Mouse (Mus musculus) urinary bladder, adult 18-20 months (tissue): ENCODE measurements around the gene Tnfrsf1b.

Experiments used
- DNase-seq, 2 experiments: peaks; one replicate each; pipeline ENCODE4 v3.0.0; 2022; ENCODE audit warnings: low spot score in 2 of 2, mixed read lengths in 2 of 2

The Tnfrsf1b gene

DNA sequence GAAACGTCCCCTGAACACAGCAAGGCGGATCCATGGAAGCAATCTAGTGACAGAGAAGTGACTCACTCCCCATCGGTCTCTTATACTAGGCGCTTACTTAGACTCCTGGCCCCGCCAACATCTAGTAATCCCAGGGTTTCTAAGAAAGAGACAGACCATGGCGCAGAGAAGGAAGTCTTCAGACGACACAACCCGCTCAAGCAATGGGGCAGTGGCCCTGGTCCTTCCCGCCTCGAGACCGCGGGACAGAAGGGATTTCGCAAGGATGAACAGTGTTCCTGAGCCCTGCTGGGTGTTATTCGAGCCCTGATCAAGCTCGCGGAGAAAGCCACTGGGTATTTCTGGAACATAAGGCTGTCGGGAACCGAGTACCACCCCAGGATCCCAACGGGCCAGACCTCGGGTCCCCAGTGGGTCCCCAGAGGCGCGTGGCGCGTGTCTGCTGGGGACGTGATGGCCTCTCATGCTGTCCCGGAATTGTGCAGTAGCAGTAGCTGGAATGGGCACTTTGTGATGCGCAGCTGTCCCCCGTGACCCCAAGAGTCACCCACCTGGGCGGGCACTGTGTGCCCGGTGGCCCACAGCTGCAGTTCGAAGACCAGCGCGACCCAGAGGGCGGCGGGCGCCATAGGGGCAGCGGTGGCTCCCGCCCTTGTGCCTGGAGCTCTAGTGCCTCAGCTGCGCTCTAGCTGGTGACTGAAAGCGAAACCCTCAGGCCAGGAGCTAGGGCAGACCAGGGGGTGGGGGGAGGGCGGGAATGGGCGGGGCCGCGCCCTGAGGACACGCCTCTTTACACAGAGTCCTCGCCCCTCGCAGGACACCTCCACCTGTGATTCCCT lies at the start of gene Tnfrsf1b:
Tnfrsf1b (minus strand) TSS at position 698 of the 839 bp plus-strand sequence.
- DNase-seq = peak; percentile 45 to 50

DNA sequence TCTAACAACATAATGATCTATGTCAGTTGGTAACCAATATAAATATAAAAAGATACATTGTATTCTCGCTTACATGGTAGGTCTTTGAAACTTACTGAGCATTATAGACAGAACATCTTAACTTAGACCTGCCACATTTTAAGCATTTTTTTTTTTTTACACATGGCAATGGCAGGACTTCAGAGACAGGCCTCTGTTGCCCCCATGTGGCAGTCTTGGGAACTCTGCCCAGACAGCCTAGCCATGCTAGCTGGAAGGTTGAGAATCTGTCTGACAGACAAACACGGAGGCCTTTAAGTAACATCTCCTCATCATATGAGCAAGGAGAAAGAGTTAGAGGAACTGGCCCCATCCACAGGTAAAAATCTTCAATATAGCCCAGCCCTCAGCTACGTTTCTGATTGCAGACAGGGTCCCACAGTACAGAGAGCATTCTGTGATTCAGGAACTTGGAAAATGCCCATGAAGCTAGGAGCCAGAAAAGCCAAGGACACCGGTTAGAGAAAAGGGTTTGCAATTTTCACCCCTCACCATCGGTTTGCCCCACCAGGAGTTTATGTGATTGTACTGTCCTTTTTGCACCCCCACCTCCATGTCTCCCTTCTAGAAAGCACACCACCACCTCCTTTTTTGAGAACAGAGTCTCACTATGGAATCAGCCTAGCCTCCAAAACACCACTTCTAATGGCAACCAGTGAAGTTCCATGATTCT lies 49.1 kb upstream of the Tnfrsf1b start:
- DNase-seq = peak in 1 of 2 experiments; percentile 28

DNA sequence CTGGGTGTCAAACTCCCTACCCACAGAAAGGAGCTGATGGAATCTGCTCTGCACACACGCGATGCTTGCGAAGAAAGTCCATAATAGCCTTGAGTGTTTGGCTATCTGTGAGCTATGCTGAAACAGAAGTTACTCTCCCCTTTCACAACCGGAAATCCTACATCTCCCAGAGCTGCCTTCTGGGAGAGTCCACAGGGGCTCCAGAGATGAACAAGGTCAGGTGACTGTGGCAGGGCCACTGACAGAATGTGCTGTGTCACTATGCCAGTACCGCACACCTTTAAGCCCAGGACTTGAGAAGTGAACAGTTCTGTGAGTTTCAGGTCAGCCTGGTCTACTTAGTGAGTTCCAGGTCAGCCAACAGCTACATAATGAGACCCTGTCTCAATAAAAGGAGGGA lies 47.9 kb upstream of the Tnfrsf1b start:
- no peak for DNase-seq

DNA sequence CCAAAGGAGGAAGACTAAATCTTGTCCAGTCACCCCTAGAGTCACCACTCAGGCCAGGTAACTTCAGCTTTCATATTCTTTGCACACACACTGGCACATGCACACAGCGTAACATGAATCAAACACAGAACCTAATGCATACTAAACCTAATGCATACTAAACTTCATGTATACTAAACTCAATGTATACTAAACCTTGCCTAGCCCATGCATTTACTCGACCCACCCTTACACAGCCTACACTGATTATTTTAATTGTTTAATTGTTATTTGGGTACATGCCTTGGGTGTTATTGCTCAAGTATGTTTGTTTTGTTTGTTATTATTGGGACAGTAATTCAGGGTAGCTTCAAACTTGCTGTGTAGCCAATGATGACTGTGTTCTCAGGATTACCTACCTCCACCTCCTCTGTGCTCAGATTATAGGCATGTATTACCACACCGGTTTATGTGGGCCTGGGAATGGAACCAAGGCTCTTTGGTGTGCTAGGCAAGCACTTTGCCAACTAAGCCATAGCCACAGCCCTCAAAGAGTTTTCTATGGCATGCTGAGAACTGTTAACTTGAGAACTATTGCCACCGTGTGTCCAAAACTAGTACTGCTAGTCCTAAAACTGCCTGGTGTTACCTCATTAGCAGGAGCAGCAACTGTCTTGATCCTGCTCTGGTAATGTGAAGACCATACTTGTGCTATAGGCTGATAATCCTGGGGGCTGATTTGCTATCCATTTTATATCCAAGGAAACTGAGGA lies 39.9 kb upstream of the Tnfrsf1b start:
- DNase-seq = peak; percentile 36 to 45

DNA sequence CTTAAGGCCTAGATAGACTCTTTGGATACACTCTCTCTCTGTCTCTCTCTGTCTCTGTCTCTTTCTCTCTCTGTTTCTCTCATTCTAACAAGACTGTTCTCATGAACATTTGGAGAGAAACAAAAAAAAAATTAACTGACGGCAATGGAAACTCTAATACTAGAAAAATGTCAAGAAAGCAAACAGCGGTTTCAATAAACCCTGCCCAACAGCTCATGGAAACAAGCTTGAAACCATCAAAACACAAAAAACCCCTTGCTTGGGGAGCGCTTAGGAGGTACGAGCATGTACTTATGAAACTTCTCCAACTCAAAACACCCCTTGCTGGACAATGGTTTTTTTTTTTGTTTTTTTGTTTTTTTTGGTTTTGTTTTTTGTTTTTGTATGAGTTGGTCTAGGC lies 38.0 kb upstream of the Tnfrsf1b start:
- DNase-seq = no peak

DNA sequence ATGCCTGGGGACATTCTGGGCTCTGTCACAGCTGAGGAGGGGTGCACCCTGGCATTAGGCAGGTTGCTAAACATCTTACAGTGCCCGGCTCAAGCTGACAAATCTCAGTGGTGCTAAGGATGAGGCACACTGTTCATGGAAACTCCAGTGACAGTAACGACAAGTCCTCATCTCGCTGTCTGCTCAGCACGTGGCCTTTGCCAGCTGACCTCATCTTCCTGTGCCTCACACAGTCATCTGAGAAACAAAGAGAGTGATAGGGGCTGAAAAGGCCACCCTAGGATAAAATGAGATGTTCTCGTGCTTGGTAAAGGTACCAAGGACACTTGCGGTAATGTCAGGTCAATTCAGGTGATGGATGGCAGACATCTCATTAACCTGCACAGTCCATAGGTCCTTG lies 36.8 kb upstream of the Tnfrsf1b start:
- no peak for DNase-seq

DNA sequence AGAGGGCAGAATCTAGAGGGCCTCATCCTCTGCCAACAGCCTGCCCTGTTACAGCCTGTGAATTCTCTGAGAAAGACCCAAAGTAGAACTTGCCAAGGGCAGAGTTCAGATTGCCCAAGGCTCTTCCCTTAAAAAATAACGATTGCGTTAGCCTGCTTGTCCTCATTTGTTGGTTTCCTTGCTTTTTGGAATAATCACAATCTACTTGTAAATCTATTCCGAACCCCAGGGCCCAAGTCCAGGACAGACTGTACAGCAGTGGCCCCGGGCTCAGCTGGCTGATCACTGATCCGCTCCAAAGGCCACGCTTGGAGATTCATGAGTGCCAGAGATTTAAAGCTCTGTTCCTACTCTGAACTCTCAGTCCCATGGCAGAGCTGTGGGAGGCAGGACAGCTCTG lies 34.3 kb upstream of the Tnfrsf1b start:
- peak in 1 of 2 experiments; percentile 29 for DNase-seq

DNA sequence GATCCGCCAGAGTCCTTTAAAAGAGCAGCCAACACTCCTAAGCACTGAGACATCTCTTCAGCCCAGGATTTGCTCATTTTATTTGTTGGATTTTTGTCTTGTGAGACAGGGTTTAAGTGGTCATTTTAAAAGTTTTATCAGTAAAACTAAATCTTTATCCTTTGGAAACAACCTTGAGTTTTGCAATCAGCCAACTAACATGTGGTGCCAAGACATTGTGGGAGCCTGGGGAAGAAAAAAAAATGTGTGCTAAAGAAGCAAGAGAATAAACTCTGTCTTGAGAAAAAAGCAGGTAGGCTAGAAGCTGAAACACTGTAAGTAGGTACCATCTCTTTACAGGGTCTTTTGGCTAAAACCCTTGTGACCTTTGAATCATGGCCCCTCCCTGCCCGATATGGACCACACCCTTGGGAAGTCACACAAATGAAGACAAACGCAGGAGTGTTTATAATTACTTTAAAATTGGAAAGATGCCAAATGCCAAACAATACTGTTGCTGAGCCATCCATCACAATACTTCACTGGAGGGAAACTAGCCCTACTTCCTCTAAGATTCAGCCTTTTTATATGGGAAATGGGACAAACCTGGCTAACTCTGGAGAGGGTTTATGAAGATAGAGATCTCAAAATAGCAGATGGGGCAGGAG lies 32.2 kb upstream of the Tnfrsf1b start:
- no peak for DNase-seq

DNA sequence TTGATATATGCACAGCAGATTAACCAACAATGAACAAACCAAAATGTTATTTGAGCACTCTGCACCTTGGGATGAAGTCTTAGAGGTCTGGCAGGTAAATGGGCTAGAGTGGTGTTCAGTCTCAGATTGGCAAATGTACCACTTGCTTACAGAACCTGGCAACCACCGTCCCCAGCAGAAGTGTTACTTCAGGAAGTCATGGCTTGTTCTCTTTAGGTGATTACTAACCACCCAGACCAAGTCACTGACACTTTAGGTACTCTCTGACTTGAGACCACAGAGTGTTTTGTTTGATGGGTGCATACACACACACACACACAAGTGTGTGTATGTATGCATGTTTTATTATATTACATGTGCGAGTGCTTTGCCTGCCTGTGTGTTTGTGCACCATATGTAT lies 31.6 kb upstream of the Tnfrsf1b start:
- DNase-seq = no peak

DNA sequence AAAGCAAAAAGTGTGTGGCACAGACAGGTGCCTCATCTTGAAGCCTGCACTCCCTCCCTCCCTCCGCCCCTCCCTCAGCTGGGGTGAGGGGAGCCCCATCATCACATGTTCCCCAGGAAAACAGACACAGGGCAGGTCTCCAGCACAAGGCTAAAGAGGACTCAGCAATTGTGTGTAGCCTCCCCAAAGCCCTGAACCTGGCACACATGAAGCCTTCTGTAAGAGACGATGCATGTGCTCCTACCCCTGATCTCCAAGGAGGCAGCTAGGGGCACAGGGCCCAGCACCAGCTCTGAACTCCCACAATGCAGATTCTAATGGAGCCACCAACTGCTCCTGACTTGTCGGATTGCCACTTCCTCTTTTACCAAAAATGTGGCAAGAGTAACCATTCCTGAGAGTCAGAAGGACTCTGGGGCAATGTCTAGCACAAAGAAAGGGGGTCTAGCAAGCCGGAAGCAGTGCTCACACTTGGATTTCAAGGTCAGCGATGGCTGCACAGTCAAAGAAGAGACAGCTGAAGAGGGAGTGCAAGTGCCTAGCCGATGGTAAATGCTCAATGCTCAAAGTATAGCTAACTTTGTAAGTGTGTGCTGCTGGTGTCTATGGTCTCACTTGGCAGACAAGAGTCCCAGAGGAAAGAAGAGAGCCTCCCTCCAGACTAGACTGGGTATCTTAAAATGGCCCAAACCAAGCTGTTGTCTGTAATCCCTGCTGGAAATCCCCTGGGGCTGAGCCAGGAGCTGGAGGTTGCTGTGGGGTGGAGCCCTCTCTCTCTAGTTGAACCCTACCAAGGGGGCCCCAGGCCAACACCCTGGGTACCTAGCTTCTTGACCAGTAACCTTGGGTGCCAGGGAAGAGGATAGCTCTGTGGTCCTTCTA lies 29.9 kb upstream of the Tnfrsf1b start:
- no peak for DNase-seq

DNA sequence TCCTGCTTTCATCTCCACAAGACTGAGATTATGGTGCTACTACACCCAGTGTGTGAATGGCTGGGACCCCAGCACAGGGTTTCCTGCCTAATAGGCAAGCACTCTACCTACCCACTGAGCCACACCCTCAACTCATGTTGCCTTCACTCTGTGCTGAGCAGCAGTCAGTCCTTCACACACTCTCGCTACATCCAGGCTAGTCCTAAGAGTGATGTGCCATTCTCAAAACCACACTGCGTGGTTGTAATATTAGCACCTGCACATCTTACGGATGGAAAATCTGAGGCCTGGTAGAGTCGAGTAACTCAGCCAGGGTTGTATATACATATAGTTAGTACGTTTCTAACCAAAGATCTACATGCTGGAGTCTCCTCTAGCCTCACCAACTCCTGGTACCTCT lies 28.2 kb upstream of the Tnfrsf1b start:
- no peak for DNase-seq

DNA sequence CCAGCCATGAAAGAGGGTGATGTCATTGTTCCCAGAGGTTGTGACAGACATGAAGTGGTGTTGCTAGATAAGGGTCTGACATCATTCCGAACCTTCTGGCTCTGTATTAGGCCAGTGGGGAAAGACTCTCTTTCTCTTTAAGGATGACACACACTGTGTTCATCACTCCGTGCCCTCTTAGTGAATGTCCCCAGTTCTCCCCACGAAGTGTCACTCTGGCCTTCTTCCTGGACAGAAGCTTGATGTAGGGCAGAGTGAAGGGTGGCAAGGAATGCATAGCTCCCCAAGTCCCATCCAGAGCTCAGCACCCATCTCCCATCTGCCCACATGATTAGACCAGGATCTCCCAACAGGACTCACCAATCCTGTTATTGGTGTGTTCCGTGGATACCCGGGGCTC lies 27.3 kb upstream of the Tnfrsf1b start:
- DNase-seq = no peak

DNA sequence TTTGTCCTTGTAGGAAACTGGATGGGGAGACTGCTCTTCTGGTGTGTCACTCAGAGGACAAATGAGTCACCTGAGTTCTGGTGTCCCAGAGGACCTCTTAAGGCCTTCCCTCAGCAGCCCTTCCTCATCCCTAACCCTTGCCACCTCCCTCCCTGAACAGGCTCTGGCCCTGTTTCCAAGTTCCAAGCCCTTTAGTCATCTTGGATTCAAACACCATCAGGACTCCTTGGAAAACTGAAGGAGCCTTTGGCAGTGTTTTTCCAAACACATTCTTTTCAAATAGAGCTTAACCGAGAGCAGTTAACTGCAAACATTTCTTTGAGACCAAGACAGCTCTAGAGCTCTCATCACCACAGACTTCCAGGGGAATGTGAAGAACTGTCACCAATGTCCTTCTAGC lies 26.1 kb upstream of the Tnfrsf1b start:
- peak in 1 of 2 experiments; percentile 52 for DNase-seq

DNA sequence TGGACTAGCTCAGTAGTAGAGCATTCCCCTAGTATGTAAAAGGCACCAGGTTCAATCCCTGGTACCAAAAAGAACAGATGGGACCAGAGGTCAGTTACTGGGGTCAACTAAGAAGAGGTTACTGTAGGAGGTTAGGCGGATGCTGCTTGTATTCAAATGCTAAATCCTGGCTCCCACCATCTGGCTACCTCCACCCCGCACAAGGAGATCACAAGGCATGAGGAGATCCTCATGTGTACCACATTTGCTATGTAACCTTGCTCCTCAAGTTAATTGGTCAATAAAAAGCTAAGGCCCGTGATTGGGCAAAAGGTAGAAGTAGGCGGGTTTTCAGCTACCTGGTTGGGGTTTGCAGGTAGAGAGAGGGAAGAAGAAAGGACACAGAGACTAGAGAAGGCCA lies 25.0 kb upstream of the Tnfrsf1b start:
- DNase-seq = no peak

DNA sequence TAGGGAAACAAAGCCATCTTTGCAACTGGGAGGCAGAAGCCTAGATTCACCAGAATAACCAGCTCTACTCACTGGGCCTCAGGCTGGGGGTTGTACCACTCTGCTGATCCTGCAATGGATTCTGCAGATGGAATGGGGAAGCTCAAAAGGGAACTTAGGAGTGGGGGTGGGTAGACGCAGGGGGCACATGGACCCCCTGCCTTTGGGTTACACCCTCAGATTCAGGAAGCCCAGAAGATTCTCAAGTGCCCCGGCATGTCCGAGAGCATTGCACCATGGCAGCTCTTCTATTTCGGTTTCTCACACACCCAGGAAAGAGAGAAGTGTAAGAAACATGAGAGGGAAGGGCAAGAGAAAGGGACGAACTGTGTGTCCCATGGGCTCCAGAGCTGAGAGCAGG lies 23.5 kb upstream of the Tnfrsf1b start:
- no peak for DNase-seq

DNA sequence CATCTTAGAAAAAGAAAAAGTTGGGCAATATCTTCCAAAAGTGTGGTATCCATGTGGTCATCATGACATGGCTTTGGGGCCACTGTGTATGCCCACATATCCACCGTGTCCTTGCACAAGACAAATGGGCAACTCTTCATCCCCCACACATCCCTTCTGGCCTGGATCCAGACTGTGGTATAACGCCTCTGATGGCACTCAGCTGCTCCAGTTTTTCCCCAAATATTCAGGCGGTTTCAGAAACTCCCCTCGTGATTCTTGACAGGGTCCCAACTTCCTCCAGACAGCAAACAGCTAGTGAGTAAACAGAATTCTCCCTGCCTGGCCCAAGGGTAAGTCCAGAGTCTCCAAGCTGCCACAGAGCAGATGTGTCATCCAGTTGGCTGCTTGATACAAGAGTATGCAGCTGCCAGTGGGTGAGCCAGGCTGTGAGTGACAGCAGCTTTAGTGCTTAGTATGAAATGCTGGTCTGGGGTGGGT lies 21.0 kb upstream of the Tnfrsf1b start:
- DNase-seq = no peak

DNA sequence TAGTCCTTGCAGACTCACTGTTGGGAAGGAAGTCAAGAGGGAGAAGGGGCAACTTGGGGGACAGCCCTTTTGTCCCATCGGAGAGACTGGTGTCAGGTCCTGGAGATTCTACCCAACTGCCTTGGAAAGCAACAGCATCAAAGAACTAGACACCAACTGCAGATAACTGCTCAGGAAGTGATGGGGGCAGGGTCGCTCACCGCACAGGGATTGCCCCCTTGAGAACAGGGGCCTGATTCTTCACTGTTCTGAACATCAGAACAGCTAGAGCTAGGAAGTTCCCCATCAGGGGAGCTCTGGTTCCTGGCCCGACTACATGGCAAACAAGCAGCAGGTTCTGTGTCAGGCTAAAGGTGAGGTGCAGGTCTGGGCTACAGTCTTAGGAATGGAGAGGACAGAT lies 19.8 kb upstream of the Tnfrsf1b start:
- DNase-seq = no peak

DNA sequence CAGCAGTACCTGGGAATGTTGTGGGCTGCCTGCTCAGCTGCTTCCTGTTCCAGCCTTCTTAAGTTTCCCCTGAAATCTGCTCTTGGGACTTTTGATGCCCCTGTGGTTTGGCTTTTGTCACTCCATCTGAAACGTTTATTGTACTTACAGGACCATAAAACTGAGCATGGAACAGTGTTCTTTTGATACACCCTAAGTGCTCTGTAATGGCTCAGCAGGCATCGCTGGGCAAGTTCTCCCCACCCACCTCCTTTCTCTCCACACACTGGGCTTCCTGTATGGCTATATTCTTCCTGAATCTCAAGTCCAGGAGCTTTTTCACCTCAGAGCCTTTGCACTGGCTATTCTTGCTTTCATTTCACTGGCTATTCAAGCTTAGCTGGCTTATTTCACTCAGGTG lies 18.1 kb upstream of the Tnfrsf1b start:
- DNase-seq = no peak

DNA sequence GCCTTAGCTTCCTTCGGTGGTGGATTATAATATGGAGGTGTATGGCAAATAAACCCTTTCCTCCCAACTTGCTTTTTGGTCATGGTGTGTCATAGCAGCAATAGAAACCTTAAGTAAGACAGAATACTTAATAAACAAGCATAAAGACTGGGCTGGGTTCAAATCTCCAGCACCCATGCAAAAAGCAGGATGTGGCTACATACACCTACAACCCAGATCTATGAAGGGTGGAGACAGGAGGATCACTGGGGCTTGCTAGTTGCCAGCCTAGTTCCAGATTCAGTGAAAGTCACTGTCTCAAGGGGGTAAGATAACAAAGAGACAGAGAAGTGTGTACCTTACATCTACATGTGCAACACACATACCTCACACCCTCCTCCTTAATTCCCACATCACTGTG lies 16.9 kb upstream of the Tnfrsf1b start:
- no peak for DNase-seq

DNA sequence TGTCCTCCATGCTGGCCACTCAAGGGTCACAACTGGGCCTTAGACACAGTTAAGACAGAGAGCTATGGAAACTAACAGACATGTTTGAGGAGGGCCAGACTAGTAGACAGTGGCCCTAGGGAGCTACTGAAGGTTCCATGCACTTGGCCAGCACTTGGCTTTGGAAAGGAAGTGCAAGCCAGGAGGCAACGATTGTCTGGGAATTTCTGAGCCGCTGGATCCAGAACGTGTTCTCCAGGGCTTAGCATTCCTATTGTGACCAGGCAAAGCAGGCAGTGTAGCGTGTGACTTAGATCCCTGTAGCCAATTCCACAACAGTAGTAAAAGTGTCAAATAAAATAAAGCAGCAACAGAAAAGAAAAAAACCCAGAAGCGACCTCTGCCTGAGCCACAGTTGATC lies 14.1 kb upstream of the Tnfrsf1b start:
- no peak for DNase-seq
